Mouse (Mus musculus) heart, adult 2 months (tissue): ENCODE results near the gene Pla2g3. TPM values are rescaled to one million over a fixed set of nuclear protein-coding genes. Genes with fewer than 3 reads are reported as not detected.

Experiments
- DNase-seq, 2 experiments: peaks; one replicate each; pipeline ENCODE4 v3.0.0; 2021
- H3K27ac ChIP-seq: fragments of 200-600 bp; 2 replicates; pipeline ENCODE4 v1.8.1; 2022
- H3K27me3 ChIP-seq: fragments of 200-500 bp; 2 replicates; pipeline ENCODE4 v1.6.1; 2012; ENCODE audit warnings: mild to moderate bottlenecking, low read length, inconsistent platforms, mixed read lengths; ENCODE audit not compliant: control insufficient read depth, insufficient read depth
- H3K36me3 ChIP-seq: fragments of 200-500 bp; 2 replicates; pipeline ENCODE4 v1.6.1; 2012; ENCODE audit warnings: low read length, inconsistent platforms; ENCODE audit not compliant: control insufficient read depth, insufficient read depth
- H3K4me1 ChIP-seq: fragments of 200-500 bp; 2 replicates; pipeline ENCODE4 v1.6.1; 2011; ENCODE audit warnings: low read length; ENCODE audit not compliant: control insufficient read depth, insufficient read depth
- H3K4me3 ChIP-seq: fragments of 200-600 bp; 2 replicates; pipeline ENCODE4 v1.8.1; 2022
- H3K79me2 ChIP-seq: fragments of 200-500 bp; replicated peaks from 2 replicates; pipeline ENCODE4 v1.6.1; 2012; ENCODE audit warnings: mild to moderate bottlenecking, inconsistent platforms, low read length, moderate library complexity, mixed read lengths; ENCODE audit not compliant: control insufficient read depth, insufficient read depth
- H3K9ac ChIP-seq: fragments of 200-500 bp; 2 replicates; pipeline ENCODE4 v1.6.1; 2012; ENCODE audit warnings: low read depth, mild to moderate bottlenecking, control low read depth, inconsistent platforms, low read length, mixed read lengths
- POLR2A ChIP-seq: fragments of 200-500 bp; IDR thresholded peaks from 2 replicates; pipeline ENCODE4 v1.6.1; 2011; ENCODE audit warnings: mild to moderate bottlenecking, low read depth, low read length, control low read depth; ENCODE audit not compliant: insufficient read depth
- WGBS: fragments of 180-500 bp; shearing (Covaris S2); methylation state at CpG from one replicate; pipeline ENCODE4 v1.1.7; 2018; 5-methylcytosine and 5-hydroxymethylcytosine counted together
- intact Hi-C: fragments of 180-260 bp; cut with DNase I; formaldehyde crosslinking; loops from one replicate; pipeline ENCODE4 v1.15.1; 2025
- polyA plus RNA-seq: library from polyadenylated mRNA; depleted of rRNA; stranded (reverse); fragments of >200 nt; gene quantifications from 2 replicates; pipeline ENCODE4 v1.2.3, GENCODE M21; 2012; rRNA removed
- total RNA-seq, 2 experiments: library from RNA; stranded (reverse); gene quantifications; 2 replicates each; pipeline ENCODE4 v1.2.3; 2021

Gene Pla2g3
- total and polyA plus RNA-seq, 3 experiments = 0.09 to 0.25 TPM; not detected in 1

GRCm38 (mm10) chr11:3548564-3549295 lies 60.6 kb downstream of the Pla2g3 start:
- intact Hi-C loops = no loop called here
- Histone ChIP-seq H3K36me3 (no peaks in the 10 kb centered on the region), H3K79me2 (no peaks in the 10 kb centered on the region), H3K27me3 (no peaks in the 10 kb centered on the region), H3K4me1 (peaks cover 4% of the 10 kb centered on the region), H3K4me3 (no peak overlapping the region), H3K9ac (no peak overlapping the region), H3K27ac (no peak overlapping the region)
- 85% methylated on average over 3 of the region's 3 CpGs for WGBS
- no peak for TF ChIP-seq POLR2A
- DNase-seq = no peak

Other genes starting within 250 kb of the Pla2g3 start
- gene Drg1, start 221.9 kb upstream of the Pla2g3 start, total RNA-seq = 10 to 100 TPM; 59.0 to 61.7 TPM
- gene Drg1, start 221.9 kb upstream of the Pla2g3 start, polyA plus RNA-seq = 19.9 and 38.5 TPM in 2 replicates
- gene Patz1, start 199.4 kb upstream of the Pla2g3 start, total RNA-seq = 10 to 100 TPM; 19.4 to 30.8 TPM
- 16.3 and 19.9 TPM in 2 replicates for gene Patz1, start 199.4 kb upstream of the Pla2g3 start, polyA plus RNA-seq
- 10 to 100 TPM; 29.4 to 36.4 TPM for gene Pik3ip1, start 157.9 kb upstream of the Pla2g3 start, total RNA-seq
- 29.5 and 36.2 TPM in 2 replicates for gene Pik3ip1, start 157.9 kb upstream of the Pla2g3 start, polyA plus RNA-seq
- gene Limk2, start 79.1 kb upstream of the Pla2g3 start, total RNA-seq = 10 to 100 TPM; 16.4 to 17.1 TPM
- 39.5 and 41.8 TPM in 2 replicates for gene Limk2, start 79.1 kb upstream of the Pla2g3 start, polyA plus RNA-seq
- 10 to 100 TPM; 19.9 to 21.6 TPM for gene Rnf185, start 35.9 kb upstream of the Pla2g3 start, total RNA-seq
- 23.0 and 35.2 TPM in 2 replicates for gene Rnf185, start 35.9 kb upstream of the Pla2g3 start, polyA plus RNA-seq
- gene Inpp5j, start 16.5 kb downstream of the Pla2g3 start, total RNA-seq = 10 to 100 TPM; 23.4 to 23.6 TPM
- 20.1 and 22.2 TPM in 2 replicates for gene Inpp5j, start 16.5 kb downstream of the Pla2g3 start, polyA plus RNA-seq
- 10 to 100 TPM; 41.7 to 42.8 TPM for gene Selenom, start 26.4 kb downstream of the Pla2g3 start, total RNA-seq
- gene Selenom, start 26.4 kb downstream of the Pla2g3 start, polyA plus RNA-seq = 67.8 and 78.3 TPM in 2 replicates
- gene Smtn, start 52.3 kb downstream of the Pla2g3 start, total RNA-seq = 100 to 1,000 TPM; 137 to 154 TPM
- 159 and 167 TPM in 2 replicates for gene Smtn, start 52.3 kb downstream of the Pla2g3 start, polyA plus RNA-seq
- gene Morc2a, start 160.9 kb downstream of the Pla2g3 start, total RNA-seq = 10 to 100 TPM; 16.1 to 18.5 TPM
- 6.6 and 13.4 TPM in 2 replicates for gene Morc2a, start 160.9 kb downstream of the Pla2g3 start, polyA plus RNA-seq